Mouse (Mus musculus): ENCODE measurements around the gene Diexf.

Diexf gene

DNA sequence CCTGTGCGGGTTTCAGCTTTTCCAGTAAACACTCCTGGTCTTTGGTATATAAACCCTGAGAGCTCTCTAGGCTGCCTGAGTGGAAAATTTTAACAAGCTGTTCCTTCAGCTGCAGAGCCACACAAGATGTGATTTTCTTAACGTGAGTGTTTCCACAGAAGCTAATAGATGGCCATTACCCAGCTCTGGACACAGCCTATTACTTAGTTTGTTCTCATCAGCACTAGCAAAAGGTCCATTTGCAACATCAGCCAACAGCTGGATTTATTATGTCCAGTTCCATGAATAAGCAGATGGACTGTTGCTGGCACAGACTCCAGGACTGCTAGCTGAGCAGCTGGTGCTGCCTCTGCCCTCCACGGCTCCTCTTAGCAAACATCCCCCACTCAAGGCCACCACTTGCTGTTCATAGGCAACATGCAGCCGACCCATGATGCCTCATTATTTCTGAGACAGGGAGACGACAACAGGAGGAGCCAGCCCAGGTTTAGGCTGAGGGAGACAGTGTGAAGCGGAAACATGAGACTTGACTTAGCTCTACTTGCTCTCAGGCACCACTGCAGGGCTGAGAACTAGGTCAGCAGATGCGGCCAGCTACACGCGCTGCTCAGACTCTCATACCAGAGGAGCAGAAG is 43.1 kb downstream of the Diexf start:
- peak in 1 of 2 experiments; percentile 50 for DNase-seq (ENCODE audit: low spot score in 2 of 2)

DNA sequence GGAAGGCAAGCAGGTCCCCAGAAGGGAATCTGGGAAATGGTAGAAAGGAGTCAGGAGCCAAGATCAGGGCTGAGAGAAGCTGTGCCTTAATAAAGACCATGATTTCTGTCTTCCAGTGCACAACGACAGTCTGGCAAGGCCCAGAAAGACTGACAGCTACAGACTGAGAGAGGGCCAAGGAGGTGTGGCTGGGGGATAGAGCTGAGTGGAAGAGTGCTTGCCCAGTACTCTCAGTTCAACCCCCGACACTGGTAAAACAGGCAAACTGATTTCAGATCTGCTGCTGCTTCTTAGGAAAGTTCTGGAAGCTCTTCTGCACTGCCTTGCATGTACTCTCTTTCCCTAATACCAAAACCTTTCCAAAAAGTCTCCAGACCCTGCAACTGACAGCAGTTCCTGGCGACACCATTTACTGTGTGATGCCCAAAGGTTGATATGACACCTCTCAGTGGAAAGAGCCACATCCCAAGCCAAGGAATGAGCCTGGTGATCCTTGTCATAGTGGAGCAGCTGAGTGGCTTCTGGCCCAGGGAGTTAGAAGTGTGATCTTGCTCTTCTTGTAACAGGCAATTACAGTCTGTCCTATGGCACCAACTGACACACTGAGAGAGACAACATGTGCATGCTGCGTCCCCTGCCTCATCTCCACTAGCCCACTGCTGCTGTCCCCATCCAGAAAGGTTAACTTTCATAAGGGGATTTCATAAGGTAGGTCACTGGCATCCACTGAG is 43.8 kb downstream of the Diexf start:
- DNase-seq (ENCODE audit: low spot score in 2 of 2): no peak

DNA sequence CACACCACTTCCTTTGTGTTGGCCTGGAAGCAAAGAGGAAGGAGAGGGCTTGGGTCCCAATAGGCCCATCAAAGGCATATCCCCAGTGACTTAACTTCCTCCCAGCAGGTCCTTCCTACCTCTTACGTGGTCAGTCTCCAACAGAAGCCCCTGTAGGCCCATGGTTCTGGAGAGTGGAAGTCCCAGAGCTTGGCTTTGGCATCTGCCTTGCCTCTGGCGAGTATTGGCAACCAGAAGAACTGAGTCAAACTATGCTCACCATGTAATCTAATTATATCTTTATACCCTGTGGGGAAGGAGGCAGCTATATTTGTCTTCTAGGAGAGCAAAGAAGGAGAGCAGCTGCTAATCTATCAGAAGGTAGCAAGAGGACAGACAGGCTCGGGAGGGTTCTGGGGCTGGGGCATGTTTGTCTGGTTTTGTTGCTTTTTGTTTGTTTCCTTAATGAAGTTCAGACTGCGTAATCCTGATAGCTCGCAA is 44.5 kb downstream of the Diexf start:
- DNase-seq (ENCODE audit: low spot score in 2 of 2): no peak

DNA sequence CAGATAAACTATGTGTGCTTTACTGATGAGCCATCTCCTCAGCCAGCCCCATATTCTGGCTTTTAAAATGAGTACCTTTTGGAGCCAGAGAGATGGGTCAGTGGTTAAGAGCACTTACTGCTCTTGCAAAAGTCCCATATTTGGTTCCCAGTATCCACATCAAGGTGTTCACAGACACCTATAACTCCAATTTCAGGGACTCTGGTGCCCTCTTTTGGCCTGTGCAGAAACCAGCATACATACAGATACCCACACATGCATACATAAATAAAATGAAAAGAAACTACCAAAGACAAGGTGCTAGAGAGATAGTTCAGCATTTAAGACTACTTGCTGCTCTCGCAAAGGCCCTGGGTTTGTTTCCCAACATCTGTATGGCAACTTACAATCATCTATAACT is 46.1 kb downstream of the Diexf start:
- DNase-seq (ENCODE audit: low spot score in 2 of 2): no peak

DNA sequence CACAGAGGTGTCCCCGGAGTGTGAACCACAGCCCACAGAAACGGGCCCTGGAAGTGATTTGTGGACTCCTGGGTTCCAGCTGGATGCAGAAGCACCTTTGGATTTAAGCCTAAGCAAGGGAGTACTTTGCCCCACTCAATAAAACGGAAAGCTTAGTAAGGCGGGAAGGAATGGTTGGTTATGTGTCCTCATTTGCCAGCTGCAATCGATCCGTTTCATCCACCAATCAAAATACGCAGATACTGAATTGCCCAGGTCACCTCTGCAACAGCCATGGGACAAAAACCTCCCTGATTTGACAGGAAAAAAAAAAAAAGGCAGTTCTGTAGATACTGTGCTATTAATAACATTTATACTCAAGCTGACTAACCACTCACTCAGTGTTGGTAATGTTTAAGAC is 47.0 kb downstream of the Diexf start:
- DNase-seq (ENCODE audit: low spot score in 2 of 2): no peak

DNA sequence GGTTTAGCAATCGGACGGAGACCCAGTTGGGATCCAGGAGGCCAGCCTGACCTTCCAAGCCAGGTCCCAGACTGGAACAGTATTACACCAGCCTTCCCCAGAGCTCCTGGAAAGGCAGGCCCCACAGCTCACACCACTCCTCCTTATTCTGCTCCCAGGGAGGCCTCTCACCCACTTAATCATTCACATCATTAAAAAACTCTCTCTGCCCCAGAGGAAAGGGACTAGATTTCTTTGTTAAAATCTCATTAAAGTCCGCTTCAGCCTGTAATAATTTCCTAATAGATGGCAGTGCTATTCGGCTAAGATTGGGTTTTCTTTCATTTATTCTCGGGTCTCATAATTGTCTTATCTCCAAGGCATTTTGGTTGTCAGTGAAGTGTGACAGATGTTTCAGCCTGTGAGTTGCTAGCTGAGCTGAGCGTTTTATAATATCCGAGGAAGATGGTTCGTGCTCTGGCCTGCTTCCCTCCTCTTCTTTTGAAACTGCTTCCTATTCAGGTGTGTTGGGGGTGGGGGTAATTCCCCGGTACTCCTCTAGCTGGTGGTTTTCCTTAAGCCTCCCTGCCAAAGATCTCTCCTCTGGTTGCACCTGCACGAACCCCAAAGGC is 47.7 kb downstream of the Diexf start:
- no peak for DNase-seq (ENCODE audit: low spot score in 2 of 2)

DNA sequence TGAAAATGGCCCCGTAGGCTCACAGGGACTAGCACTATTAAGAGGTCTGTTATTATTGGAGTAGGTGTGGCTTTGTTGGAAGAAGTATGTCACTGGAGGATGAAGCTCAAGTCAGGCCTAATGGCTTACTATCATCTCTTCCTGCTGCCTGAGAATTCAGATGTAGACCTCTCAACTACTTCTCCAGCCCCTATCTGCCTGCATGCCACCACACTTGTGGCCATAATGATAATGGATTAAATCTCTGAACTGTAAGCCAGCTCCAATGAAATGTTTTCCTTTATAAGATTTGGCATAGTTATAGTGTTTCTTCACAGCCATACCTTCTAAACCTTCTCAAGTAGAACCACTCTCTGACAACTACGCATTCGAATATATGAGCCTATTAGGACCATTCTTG is 67.5 kb downstream of the Diexf start:
- DNase-seq (ENCODE audit: low spot score in 2 of 2): no peak

DNA sequence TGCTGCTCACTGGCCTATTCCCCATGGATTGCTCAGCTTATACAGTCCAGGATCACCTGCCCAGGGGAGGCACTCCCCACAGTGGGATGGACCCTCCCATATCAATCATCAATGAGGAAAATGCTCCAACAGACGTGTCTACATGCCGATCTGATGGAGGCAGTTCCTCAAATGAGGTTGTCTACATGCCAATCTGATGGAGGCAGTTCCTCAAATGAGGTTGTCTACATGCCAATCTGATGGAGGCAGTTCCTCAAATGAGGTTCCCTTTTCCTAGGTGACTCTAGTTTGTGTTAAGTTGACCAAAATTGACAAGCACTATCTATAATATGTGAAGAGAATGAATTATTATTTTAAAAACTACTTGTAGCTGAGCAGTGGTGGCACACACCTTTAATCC is 69.9 kb downstream of the Diexf start:
- no peak for DNase-seq (ENCODE audit: low spot score in 2 of 2)

DNA sequence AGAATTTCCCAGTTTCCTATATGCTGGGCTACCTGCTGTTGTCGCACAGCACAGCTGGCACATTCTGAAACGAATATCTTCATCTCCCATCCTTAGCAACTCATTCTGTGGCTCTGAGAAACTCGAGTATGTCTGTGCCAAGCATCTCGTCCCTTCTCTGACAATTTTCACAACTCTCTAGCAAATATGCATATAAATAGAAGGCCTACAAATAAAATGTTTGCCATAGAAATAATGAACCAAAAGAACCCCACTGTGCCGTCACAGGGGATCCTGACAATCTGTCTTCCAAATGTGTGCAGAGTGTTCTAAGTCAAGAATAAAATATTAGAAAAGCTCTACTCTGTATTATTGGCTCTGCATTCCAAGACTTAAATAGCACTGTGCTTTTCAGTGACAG is 70.5 kb downstream of the Diexf start:
- peak in 1 of 2 experiments; percentile 17 for DNase-seq (ENCODE audit: low spot score in 2 of 2)

DNA sequence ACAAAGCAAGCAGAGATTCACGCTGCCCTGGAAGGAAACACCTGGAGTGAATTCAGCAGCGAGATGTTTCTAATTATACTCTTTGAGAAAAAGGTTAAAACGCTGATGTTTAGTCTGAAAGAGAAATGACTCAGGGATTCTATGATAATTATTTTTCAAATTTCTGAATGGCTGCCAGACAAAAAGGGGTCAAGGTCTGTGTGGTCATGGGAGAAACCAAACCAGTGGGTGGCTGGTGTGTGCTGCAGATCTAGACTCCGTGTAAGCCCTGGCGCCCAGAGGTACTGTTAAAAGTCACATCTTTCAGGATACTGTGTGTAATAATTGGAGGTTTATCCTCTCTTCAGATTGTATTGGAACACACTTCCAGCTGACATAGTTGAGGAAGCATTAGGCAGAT is 75.7 kb downstream of the Diexf start:
- no peak for DNase-seq (ENCODE audit: low spot score in 2 of 2)

DNA sequence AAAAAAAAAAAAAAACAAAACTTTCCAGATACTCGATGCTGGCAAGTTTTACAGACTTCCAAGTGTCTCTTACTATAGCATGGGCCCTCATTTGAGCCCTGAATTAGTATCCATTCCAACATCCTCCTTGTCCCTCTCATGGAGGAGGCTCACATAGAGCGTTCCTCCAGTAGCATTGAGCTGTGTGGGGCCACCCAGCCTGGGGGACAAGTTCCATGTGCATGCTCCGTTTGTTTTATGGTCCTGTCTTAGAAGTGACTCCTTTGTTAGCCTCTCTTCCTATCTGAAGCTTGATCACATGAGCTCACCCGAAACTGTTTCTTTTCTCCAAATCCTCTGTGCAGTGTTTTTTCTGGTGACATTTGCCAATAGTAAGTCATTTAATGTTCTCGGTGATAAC is 77.0 kb downstream of the Diexf start:
- DNase-seq (ENCODE audit: low spot score in 2 of 2): no peak

DNA sequence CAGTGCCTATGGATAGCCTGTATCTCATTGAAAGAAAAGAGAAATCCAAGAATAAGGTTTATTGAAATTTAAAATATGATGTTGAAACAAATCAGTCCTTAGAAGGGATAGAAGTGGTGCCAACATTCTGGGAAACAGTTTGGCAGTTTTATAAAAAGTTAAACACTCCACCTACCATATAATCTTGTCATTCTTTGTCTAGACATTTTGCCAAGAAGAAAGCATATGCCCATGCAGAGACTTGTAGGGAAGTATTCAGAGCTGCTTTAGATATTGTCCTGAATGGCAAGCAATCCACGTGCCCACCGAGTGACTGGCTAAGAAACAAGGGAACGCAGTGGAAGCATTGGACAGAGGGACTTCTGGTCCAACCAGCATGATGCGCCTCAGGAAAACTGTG is 82.5 kb downstream of the Diexf start:
- peak in 1 of 2 experiments; percentile 33 for DNase-seq (ENCODE audit: low spot score in 2 of 2)

DNA sequence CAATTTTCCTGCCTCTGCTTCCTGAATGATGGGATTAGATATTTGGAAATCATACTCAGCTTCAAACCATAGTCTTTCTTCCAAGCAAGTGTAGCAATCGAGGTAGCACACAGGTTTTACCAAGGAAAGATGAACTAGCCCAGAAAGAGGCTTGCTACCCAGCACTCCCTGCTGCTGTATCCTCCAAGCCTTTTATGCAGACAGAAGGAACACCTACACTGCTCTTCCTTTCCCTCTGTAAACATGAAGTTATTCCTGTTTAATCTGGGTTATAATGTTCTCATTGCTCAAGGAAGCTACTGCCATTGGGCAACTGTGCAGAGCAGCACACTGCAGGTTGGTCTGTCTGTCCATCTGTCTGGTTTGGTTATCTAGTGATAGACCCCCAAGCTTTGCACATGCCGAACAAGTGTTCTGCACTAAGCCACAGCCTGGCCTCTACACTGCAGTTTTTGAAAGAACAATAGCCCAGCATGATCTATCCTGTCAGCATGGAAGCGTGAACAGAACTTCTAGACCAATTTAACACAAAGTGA is 87.2 kb downstream of the Diexf start:
- peak in 1 of 2 experiments; percentile 24 for DNase-seq (ENCODE audit: low spot score in 2 of 2)

Data from right cerebral cortex, postnatal 36 days (tissue).